Mouse (Mus musculus) liver, postnatal 0 days (tissue): ENCODE measurements around the gene Rnf141. TPM values are rescaled to one million over a fixed set of nuclear protein-coding genes. Genes with fewer than 3 reads are reported as not detected.

ENCODE experiments used
- ATAC-seq: fragments of 200-750 bp; cut with Nextera tagmentation; 2 replicates; pipeline ENCODE4 v1.8.0; 2017; ENCODE audit warnings: mild to moderate bottlenecking, moderate library complexity
- DNase-seq: peaks from one replicate; pipeline ENCODE4 v3.0.0-alpha.2; 2016
- H3K27ac ChIP-seq: fragments of 300-500 bp; sonication (generic); 2 replicates; pipeline ENCODE4 v1.5.1; 2014; ENCODE audit warnings: antibody characterized with exemption, moderate library complexity, mild to moderate bottlenecking, low read depth
- H3K27me3 ChIP-seq: fragments of 300-500 bp; sonication (generic); 2 replicates; pipeline ENCODE4 v1.6.1; 2014; ENCODE audit warnings: low read length, control low read depth, mixed read lengths; ENCODE audit not compliant: insufficient read depth
- H3K36me3 ChIP-seq: fragments of 300-500 bp; sonication (generic); replicated peaks from 2 replicates; pipeline ENCODE4 v1.6.1; 2014; ENCODE audit warnings: mild to moderate bottlenecking, control low read depth, low read length, moderate library complexity, mixed read lengths; ENCODE audit not compliant: insufficient read depth
- H3K4me1 ChIP-seq: fragments of 300-500 bp; sonication (generic); 2 replicates; pipeline ENCODE4 v1.6.1; 2014; ENCODE audit warnings: antibody characterized with exemption, mild to moderate bottlenecking, control low read depth; ENCODE audit not compliant: insufficient read depth
- H3K4me2 ChIP-seq: fragments of 300-500 bp; sonication (generic); 2 replicates; pipeline ENCODE4 v1.6.1; 2014; ENCODE audit warnings: low read depth, mild to moderate bottlenecking, low read length, moderate library complexity, mixed read lengths
- H3K4me3 ChIP-seq: fragments of 300-500 bp; sonication (generic); 2 replicates; pipeline ENCODE4 v1.5.1; 2014; ENCODE audit warnings: low read depth, low read length
- H3K9ac ChIP-seq: fragments of 300-500 bp; sonication (generic); replicated peaks from 2 replicates; pipeline ENCODE4 v1.6.1; 2014; ENCODE audit warnings: mild to moderate bottlenecking, moderate library complexity
- H3K9me3 ChIP-seq: fragments of 300-500 bp; sonication (generic); 2 replicates; pipeline ENCODE4 v1.6.1; 2016; ENCODE audit warnings: mild to moderate bottlenecking, control low read depth, low read length, mixed read lengths
- CTCF ChIP-seq: sonication (generic); IDR thresholded peaks from 2 replicates; pipeline ENCODE4 v1.5.1; 2016; ENCODE audit warnings: antibody characterized with exemption, low read depth
- EP300 ChIP-seq: IDR thresholded peaks from 2 replicates; pipeline ENCODE4 v1.6.1; 2016; ENCODE audit warnings: antibody characterized with exemption, low read depth, mild to moderate bottlenecking
- WGBS: fragments of 180-500 bp; shearing (Covaris S2); extraction: QIAGEN DNeasy Blood & Tissue Kit; methylation state at CpG from one replicate; pipeline ENCODE4 v1.1.7; 2014; ENCODE audit not compliant: insufficient replicate concordance; 5-methylcytosine and 5-hydroxymethylcytosine counted together
- polyA plus RNA-seq: library from polyadenylated mRNA; unstranded; fragments of >200 nt; fragmentation: Nextera tagmentation; extraction: Ambion mirVana; gene quantifications from 2 replicates; pipeline ENCODE4 v1.2.1, GENCODE M21; 2015

Rnf141 gene
- polyA plus RNA-seq, 1 experiment from 2014 or later: 21.9 TPM

GRCm38 (mm10) chr7:110823593-110823992, 20.7 kb downstream of the Rnf141 start:
- ATAC-seq: peak; percentile 63

GRCm38 (mm10) chr7:110823076-110823475, 21.2 kb downstream of the Rnf141 start:
- H3K27ac ChIP-seq: peak overlapping the region; percentile 62; the same call in 1 of the 2 replicates
- ATAC-seq: peak; percentile 35; the same call in 1 of the 2 replicates
- H3K9me3 ChIP-seq: no peaks in the 10 kb centered on the region
- peak overlapping the region; percentile 16; the same call in 1 of the 2 replicates for H3K4me2 ChIP-seq
- no peak overlapping the region for H3K4me3 ChIP-seq
- no peaks in the 10 kb centered on the region for H3K27me3 ChIP-seq
- 0 out of 2 replicates have a peak overlapping the region, but pooled peaks have one; percentile 9 for H3K9ac ChIP-seq
- TF ChIP-seq EP300: no peak
- no peak for TF ChIP-seq CTCF
- DNase-seq: no peak
- H3K4me1 ChIP-seq: peaks cover 46% of the 10 kb centered on the region
- peaks cover 63% of the 10 kb centered on the region for H3K36me3 ChIP-seq
- 65% methylated on average over 8 of the region's 8 CpGs for WGBS

More at GRCm38 (mm10) chr7:110823593-110823992, 20.7 kb downstream of the Rnf141 start:
- Histone ChIP-seq H3K4me3 (no peak overlapping the region), H3K9me3 (no peaks in the 10 kb centered on the region), H3K36me3 (peaks cover 68% of the 10 kb centered on the region), H3K4me2 (peak overlapping the region; percentile 16; the same call in 1 of the 2 replicates), H3K27me3 (no peaks in the 10 kb centered on the region), H3K27ac (peak overlapping the region; percentile 62), H3K9ac (0 out of 2 replicates have a peak overlapping the region, but pooled peaks have one; percentile 9), H3K4me1 (peaks cover 41% of the 10 kb centered on the region)
- 26% methylated on average over 4 of the region's 4 CpGs for WGBS
- peak; percentile 61 for DNase-seq
- no peak for TF ChIP-seq CTCF
- 0 out of 2 replicates have a peak, but pooled peaks have one; percentile 14 for TF ChIP-seq EP300

GRCm38 (mm10) chr7:110822055-110822454, 22.2 kb downstream of the Rnf141 start:
- Histone ChIP-seq H3K4me1 (peaks cover 46% of the 10 kb centered on the region), H3K4me2 (no peak overlapping the region), H3K36me3 (peaks cover 63% of the 10 kb centered on the region), H3K9me3 (no peaks in the 10 kb centered on the region), H3K27me3 (no peaks in the 10 kb centered on the region), H3K27ac (no peak overlapping the region), H3K4me3 (no peak overlapping the region), H3K9ac (no peak overlapping the region)
- TF ChIP-seq EP300 (no peak), CTCF (no peak)
- ATAC-seq (no peak), DNase-seq (no peak)
- WGBS: 74% methylated on average over 4 of the region's 4 CpGs

- no peak for ATAC-seq
- WGBS: 69% methylated on average over 3 of the region's 3 CpGs
Measured at GRCm38 (mm10) chr7:110821653-110822052, 22.6 kb downstream of the Rnf141 start.

GRCm38 (mm10) chr7:110821068-110821467, 23.2 kb downstream of the Rnf141 start:
- Histone ChIP-seq H3K9me3 (no peaks in the 10 kb centered on the region), H3K4me1 (peaks cover 46% of the 10 kb centered on the region), H3K36me3 (peaks cover 54% of the 10 kb centered on the region), H3K4me3 (no peak overlapping the region), H3K9ac (no peak overlapping the region), H3K27ac (no peak overlapping the region), H3K4me2 (no peak overlapping the region), H3K27me3 (no peaks in the 10 kb centered on the region)
- ATAC-seq (no peak), DNase-seq (peak; percentile 21)
- TF ChIP-seq EP300 (no peak), CTCF (peak; percentile 54)
- WGBS: 50% methylated on average over 5 of the region's 5 CpGs

More at GRCm38 (mm10) chr7:110821653-110822052, 22.6 kb downstream of the Rnf141 start:
- H3K4me3 ChIP-seq: no peak overlapping the region
- H3K27me3 ChIP-seq: no peaks in the 10 kb centered on the region
- no peaks in the 10 kb centered on the region for H3K9me3 ChIP-seq
- H3K4me1 ChIP-seq: peaks cover 46% of the 10 kb centered on the region
- 0 out of 2 replicates have a peak overlapping the region, but pooled peaks have one; percentile 29 for H3K27ac ChIP-seq
- H3K9ac ChIP-seq: no peak overlapping the region
- peak; percentile 43 for DNase-seq
- peaks cover 59% of the 10 kb centered on the region for H3K36me3 ChIP-seq
- no peak overlapping the region for H3K4me2 ChIP-seq
- TF ChIP-seq EP300 (no peak), CTCF (no peak)

GRCm38 (mm10) chr7:110818787-110819350, 25.4 kb downstream of the Rnf141 start:
- WGBS: 44% methylated on average over 11 of the region's 11 CpGs
- H3K4me3 ChIP-seq: no peak overlapping the region
- DNase-seq: no peak
- ATAC-seq: peak; percentile 67
- no peaks in the 10 kb centered on the region for H3K27me3 ChIP-seq
- TF ChIP-seq CTCF: no peak
- TF ChIP-seq EP300: peak; percentile 96
- peak overlapping the region; percentile 31; the same call in 1 of the 2 replicates for H3K27ac ChIP-seq
- peaks cover 36% of the 10 kb centered on the region for H3K4me1 ChIP-seq
- no peaks in the 10 kb centered on the region for H3K9me3 ChIP-seq
- H3K4me2 ChIP-seq: peak overlapping the region; percentile 31
- 0 out of 2 replicates have a peak overlapping the region, but pooled peaks have one; percentile 6 for H3K9ac ChIP-seq
- H3K36me3 ChIP-seq: peaks cover 56% of the 10 kb centered on the region
